9 mouse cellular contexts compared by ENCODE assay signal in genomic region chr11:115920110-115920818, GRCm38 (mm10). TPM values are rescaled to one million over a fixed set of nuclear protein-coding genes. Genes with fewer than 3 reads are reported as not detected.
DNase-seq lines count a peak whose midpoint lies in the region; ATAC-seq and TF ChIP-seq lines count a peak whose summit lies in the region.
"Had no signal": no experiment of that assay in that cellular context is flagged by ENCODE, and none has a peak within 500 bp of the region (broad histone marks: within the 10 kb centered on the region; RNA-seq: fewer than 3 reads in every experiment).

No protein-coding gene starts in this region.

- H3K4me1 ChIP-seq in midbrain, postnatal 0 days (ENCODE audit: insufficient read depth, low read length), result no peaks in the 10 kb centered on the region
- no peaks in the 10 kb centered on the region for H3K4me1 ChIP-seq in midbrain, embryonic 15.5 days

- no peak for ATAC-seq in cerebellum, adult (ENCODE audit: insufficient number of reproducible peaks, low FRiP score, low TSS enrichment)
- no peak for ATAC-seq in midbrain, postnatal 0 days (ENCODE audit: low FRiP score)
- no peak for ATAC-seq in midbrain, embryonic 15.5 days (replicated peaks)

- peaks cover 23% of the 10 kb centered on the region for H3K36me3 ChIP-seq in midbrain, postnatal 0 days (ENCODE audit: insufficient read depth, low read length)
- H3K36me3 ChIP-seq in midbrain, embryonic 15.5 days (replicated peaks), result peaks cover 20% of the 10 kb centered on the region

- 40% methylated on average over 6 of the region's 6 CpGs for WGBS in midbrain, postnatal 0 days
- 41% methylated on average over 6 of the region's 6 CpGs for WGBS in midbrain, embryonic 15.5 days

- H3K27me3 ChIP-seq in midbrain, postnatal 0 days (ENCODE audit: insufficient read depth, low read length), result no peaks in the 10 kb centered on the region
- H3K27me3 ChIP-seq in midbrain, embryonic 15.5 days (replicated peaks), result no peaks in the 10 kb centered on the region

- no peaks in the 10 kb centered on the region for H3K9me3 ChIP-seq in midbrain, postnatal 0 days (ENCODE audit: low read length)
- no peaks in the 10 kb centered on the region for H3K9me3 ChIP-seq in midbrain, embryonic 15.5 days

- no peak overlapping the region for H3K4me2 ChIP-seq in midbrain, postnatal 0 days (ENCODE audit: low read depth, low read length, poor library complexity, severe bottlenecking)
- H3K4me2 ChIP-seq in midbrain, embryonic 15.5 days, result no peak overlapping the region

- H3K9ac ChIP-seq in midbrain, postnatal 0 days (replicated peaks; ENCODE audit: low read length, poor library complexity, severe bottlenecking), result no peak overlapping the region
- no peak overlapping the region for H3K9ac ChIP-seq in midbrain, embryonic 15.5 days

- H3K27ac ChIP-seq in midbrain, postnatal 0 days (ENCODE audit: low read depth, low read length), result no peak overlapping the region
- no peak overlapping the region for H3K27ac ChIP-seq in midbrain, embryonic 15.5 days

- DNase-seq in cerebellum, adult 11 months, result peak; percentile 27
- DNase-seq in midbrain, postnatal 0 days (ENCODE audit: low spot score), result peak; percentile 72
- peak; percentile 56 for DNase-seq in cerebellum, adult 8-10 months
- peak; percentile 76 to 80 for DNase-seq in kidney, postnatal 4 days
- peak; percentile 66 for DNase-seq in mesoderm, embryonic 11.5 days (ENCODE audit: low read depth, low spot score)
- no peak for DNase-seq in gastrocnemius, postnatal 36 days

- peak; percentile 75 for TF ChIP-seq CTCF in midbrain, postnatal 0 days (IDR thresholded peaks at IDR 0.05)

- intact Hi-C loops in gastrocnemius, postnatal 36 days (cut with DNase I), result no loop called here

- H3K4me3 ChIP-seq in midbrain, postnatal 0 days (ENCODE audit: low read depth, low read length), result no peak overlapping the region
- no peak overlapping the region for H3K4me3 ChIP-seq in midbrain, embryonic 15.5 days

RNA-seq across cellular contexts. Expression of gene Smim6, which starts 8.4 kb away (rescaled TPM):
- not detected in 2 replicates for total RNA-seq in midbrain, postnatal 0 days (2014; rRNA removed)
- polyA plus RNA-seq in midbrain, postnatal 0 days (2015; fragmentation: Nextera tagmentation; extraction: Ambion mirVana), result 0.26 TPM in 1 of 2 replicates, not detected in the other
- 1.0 and 1.1 TPM in 2 replicates for polyA plus RNA-seq in midbrain, embryonic 15.5 days (2015; fragmentation: Nextera tagmentation; extraction: Ambion mirVana)
- not detected for total RNA-seq in gastrocnemius, postnatal 36 days (2021)
- total RNA-seq: layer of hippocampus, adult 8-10 months had no signal

RNA-seq across cellular contexts. Expression of gene Sap30bp, which starts 12.8 kb away (rescaled TPM):
- 44.3 and 46.4 TPM in 2 replicates for total RNA-seq in midbrain, postnatal 0 days (2014; rRNA removed)
- 43.3 and 54.3 TPM in 2 replicates for polyA plus RNA-seq in midbrain, postnatal 0 days (2015; fragmentation: Nextera tagmentation; extraction: Ambion mirVana)
- polyA plus RNA-seq in midbrain, embryonic 15.5 days (2015; fragmentation: Nextera tagmentation; extraction: Ambion mirVana), result 52.1 and 53.1 TPM in 2 replicates
- total RNA-seq in gastrocnemius, postnatal 36 days (2021), result 10 to 100 TPM; 11.5 to 11.6 TPM

RNA-seq across cellular contexts. Expression of gene Recql5, which starts 13.0 kb away (rescaled TPM):
- 18.9 and 20.4 TPM in 2 replicates for total RNA-seq in midbrain, postnatal 0 days (2014; rRNA removed)
- 8.0 and 10.5 TPM in 2 replicates for polyA plus RNA-seq in midbrain, postnatal 0 days (2015; fragmentation: Nextera tagmentation; extraction: Ambion mirVana)
- 22.4 and 25.7 TPM in 2 replicates for polyA plus RNA-seq in midbrain, embryonic 15.5 days (2015; fragmentation: Nextera tagmentation; extraction: Ambion mirVana)
- 1 to 10 TPM; 4.5 to 6.9 TPM for total RNA-seq in gastrocnemius, postnatal 36 days (2021)

RNA-seq across cellular contexts. Expression of gene Smim5, which starts 20.5 kb away (rescaled TPM):
- not detected in 2 replicates for total RNA-seq in midbrain, postnatal 0 days (2014; rRNA removed)
- polyA plus RNA-seq in midbrain, postnatal 0 days (2015; fragmentation: Nextera tagmentation; extraction: Ambion mirVana), result 1.3 and 1.5 TPM in 2 replicates
- 1.2 and 1.4 TPM in 2 replicates for polyA plus RNA-seq in midbrain, embryonic 15.5 days (2015; fragmentation: Nextera tagmentation; extraction: Ambion mirVana)
- total RNA-seq in gastrocnemius, postnatal 36 days (2021), result under 1 TPM; 0.46 to 0.84 TPM

RNA-seq across cellular contexts. Expression of gene Itgb4, which starts 54.2 kb away (rescaled TPM):
- 2.2 and 3.0 TPM in 2 replicates for total RNA-seq in midbrain, postnatal 0 days (2014; rRNA removed)
- 1.0 and 1.2 TPM in 2 replicates for polyA plus RNA-seq in midbrain, postnatal 0 days (2015; fragmentation: Nextera tagmentation; extraction: Ambion mirVana)
- 0.79 and 0.94 TPM in 2 replicates for polyA plus RNA-seq in midbrain, embryonic 15.5 days (2015; fragmentation: Nextera tagmentation; extraction: Ambion mirVana)
- 1 to 10 TPM; 1.9 to 3.3 TPM for total RNA-seq in gastrocnemius, postnatal 36 days (2021)

Comparison
In these comparisons a context has a peak if more than half of its experiments do, and no peak if none do; other contexts are left out.
1. DNase-seq: peak in cerebellum, adult 11 months (single experiment), midbrain, postnatal 0 days (single experiment), cerebellum, adult 8-10 months (single experiment), kidney, postnatal 4 days (2 of 2) and mesoderm, embryonic 11.5 days (single experiment); none in gastrocnemius, postnatal 36 days (0 of 2).